Mouse (Mus musculus): ENCODE data around the gene Morn1.

The Morn1 gene

DNA sequence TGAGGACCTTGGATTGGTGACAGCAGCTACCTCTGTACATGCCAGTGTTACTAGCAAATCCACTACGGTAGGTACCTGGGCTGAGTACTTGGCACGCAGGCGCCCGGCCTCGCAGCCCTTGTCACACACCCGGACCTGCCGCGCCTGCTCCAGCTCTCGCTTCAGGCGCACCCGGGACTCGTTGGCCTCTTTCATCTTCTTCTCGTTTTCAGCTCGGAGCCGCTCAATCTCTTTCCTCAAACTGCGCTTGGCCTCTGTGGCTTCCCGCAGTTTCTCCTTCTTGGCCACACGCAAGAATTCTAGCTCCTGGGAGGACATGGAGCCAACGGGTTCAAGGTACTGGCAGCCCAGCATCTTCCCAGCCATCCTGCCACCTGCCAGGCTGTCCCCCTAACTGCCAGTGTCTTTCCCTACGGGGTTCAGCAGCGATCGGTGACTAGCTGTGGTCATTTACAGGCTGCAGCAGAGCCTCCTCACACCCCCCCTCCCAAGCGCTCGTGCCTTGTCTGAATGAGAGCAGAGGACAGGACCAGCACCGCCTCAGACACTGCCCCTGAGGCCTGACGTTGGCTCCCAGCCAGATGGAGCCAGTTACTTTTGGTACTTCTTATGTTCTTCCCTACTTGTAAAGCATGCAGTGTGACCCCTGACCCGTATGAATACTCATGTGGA, 71.6 kb downstream of the Morn1 start:
- in situ Hi-C loops (cut with MboI, MseI) = no loop called here

DNA sequence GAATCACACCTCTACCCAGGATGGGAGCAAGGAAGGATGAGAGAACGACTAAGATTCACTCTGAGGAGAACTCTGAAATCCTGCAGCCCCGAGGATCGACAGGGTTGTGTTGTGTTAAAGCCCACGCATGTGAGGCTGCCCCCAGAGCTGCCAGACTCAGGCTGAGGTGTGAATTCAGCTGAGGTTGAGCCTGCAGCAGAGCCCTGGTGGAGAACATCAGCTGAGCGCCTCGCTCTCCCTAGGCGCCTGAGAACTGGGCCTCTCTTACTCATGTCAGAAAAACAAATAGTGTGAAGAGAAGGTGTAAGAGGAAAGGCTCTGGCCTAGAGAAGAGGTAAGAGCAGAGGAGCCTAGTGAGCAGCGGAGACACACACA, 72.2 kb downstream of the Morn1 start:
- in situ Hi-C loops (cut with MboI, MseI) = no loop called here

DNA sequence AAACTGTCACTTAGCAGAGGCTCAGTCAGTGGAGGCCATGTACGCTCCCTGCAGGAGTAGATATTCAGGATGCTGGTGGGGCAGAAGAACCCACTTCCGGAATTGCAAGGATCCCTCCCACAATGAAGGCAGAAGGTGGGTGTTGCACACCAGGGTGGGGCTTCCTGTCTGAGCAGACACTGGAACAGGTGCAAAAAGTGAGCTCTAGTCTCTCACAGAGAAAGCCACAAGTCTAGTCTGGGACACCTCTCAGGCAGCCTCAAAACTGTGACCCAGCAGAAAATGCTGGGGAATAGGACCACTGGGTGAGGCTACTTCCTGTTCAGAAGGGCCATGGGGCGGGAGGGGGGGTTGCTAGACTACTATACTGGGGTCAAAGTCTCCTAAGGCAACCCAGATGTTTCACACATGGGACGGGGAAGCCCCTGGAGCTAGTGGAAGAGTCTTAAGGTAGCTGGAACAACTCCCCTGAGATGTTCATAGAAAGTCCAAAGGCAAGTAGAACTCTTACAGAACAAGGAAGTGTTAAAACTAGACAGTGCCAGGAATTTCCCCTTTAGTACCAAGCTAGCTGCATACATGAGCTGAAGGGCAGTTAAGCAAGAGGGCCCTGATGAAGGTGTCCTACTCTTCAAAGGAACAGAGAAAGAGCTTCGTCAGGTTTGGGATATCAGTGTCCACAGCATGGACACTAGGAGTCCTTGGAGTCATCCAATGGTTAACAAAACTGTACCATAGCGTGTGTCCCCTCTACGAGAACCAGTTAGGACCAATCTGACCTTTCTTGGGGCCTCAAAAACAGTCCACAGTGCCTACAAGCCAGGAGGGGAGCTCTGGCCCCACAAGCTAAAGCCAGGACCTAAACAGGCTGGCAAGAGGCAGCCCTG, 76.3 kb downstream of the Morn1 start:
- in situ Hi-C loops (cut with MboI, MseI) = loop anchor here (5.0 kb wide), 1 partner anchor 65 kb away; no protein-coding TSS in a partner anchor

DNA sequence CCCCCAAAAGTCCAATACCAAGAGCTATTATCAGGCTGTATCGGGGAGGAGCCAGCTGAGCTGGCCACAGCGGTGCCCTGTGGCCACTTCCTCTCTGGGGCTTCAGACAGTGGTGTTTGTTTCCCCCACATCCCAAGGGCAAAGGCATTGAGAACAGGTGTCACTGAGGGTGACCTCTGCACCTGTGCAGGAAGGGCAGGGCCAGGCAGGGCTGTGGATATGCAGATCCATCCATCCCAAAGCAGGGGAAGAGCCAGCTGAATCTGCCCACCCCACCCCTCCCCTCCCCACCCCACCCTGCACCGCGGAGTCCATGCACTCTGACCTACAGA, 76.9 kb downstream of the Morn1 start:
- in situ Hi-C loops (cut with MboI, MseI) = loop anchor here (5.0 kb wide), 1 partner anchor 66 kb away; no protein-coding TSS in a partner anchor

DNA sequence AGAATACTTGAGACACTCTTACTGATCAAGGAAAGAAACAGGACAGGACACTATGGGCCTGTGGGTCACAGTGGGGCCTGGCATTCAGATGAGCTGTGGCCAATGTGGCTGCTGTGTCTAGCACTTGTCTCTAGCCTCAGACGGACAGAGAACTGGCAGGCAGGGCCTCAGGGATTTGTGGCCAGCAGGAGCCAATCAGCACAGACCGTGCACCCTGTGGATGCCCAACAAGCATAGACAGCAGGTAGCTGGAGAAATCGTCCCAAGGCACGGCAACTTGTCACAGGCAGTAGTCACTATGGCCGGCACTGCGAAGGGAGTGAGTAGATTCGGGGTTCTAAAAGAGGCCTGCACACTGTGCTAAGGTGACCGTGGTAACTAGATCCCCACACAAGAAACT, 77.3 kb downstream of the Morn1 start:
- in situ Hi-C loops (cut with MboI, MseI) = loop anchor here (5.0 kb wide), 1 partner anchor 66 kb away; no protein-coding TSS in a partner anchor

DNA sequence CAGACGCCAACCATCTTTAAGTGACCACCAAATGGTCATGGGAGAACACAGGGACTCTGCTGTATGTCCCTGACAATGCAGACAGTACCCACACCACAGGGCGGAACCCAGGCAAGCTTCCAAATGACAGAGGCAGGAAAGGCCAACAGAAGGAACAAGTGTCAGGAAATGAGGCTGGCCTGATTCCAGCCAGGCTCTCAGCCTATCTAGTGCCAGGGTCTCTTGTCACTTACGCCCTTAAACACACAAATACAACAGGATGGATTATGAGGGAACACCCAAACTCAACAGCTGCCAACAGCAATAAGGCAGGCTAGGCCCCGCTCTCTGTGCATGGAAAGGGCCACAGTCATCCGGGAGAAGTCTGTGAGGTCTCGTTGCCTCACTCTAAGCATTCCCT, 78.2 kb downstream of the Morn1 start:
- in situ Hi-C loops (cut with MboI, MseI) = loop anchor here (5.0 kb wide), 1 partner anchor 67 kb away; no protein-coding TSS in a partner anchor

DNA sequence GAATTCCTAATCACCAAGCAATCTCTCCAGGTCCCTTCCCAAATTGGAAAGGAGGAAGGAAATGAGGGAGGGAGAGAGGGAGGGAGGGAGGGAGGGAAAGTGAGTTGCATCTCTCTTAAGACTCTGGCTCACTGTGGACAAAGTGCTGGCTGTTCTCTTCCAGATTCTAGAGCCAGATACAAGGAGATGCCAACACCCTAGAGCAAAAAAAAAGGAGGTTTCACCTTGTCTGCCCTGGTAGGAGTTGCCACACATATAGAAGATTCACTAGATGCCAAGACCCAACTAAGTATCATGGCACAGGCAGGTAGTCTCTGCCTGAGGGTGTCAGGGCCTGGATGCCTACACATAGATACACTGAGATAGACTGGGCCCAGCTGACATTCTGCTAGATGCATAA, 79.5 kb downstream of the Morn1 start:
- in situ Hi-C loops (cut with MboI, MseI) = no loop called here

DNA sequence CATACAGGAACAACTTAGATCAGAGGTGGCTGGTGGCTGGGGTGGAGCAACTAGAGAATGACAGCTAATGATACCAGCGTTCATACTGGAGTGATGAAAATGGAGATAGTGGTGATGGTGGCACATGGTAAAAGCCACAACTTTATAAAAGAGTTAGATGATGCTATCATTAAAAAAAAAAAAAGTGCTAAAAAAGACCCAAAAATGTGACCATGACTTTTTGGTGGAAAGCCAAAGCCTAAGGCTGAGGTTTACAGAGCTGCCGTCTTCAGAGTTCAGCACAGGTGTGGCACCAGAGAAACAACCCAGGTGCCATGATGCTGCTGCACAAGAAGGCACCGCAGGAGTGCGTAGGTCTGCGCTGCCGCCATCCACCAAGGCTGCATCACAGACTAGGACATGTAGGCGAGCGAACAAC, 82.5 kb downstream of the Morn1 start:
- in situ Hi-C loops (cut with MboI, MseI) = no loop called here

DNA sequence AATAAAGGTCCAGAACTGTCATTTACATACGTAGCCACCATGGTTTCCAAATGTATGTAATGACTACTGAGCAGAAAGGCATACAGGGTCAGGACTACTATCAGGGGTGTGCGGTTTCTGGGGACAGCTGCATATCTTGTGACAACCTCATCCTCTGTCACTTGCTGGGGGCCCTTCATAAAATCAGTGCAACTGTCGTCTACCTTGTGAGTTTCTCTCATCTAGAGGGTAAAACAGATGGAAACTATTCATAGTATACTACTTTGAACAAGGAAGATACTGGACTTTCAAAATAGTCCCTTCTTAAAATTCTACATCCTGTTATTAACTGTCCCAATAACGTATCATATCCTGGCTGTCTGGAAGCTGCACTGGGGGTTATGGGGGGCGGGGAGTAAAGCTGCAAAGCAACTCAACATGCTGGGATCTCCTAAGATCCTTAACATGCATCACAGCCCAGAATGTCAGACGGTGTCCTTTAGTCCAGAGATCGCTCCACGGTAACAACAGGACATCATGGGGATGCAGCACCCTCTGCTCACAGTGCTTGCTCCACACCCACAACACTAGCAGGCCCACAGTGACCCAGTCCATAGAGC, 84.3 kb downstream of the Morn1 start:
- in situ Hi-C loops (cut with MboI, MseI) = no loop called here

DNA sequence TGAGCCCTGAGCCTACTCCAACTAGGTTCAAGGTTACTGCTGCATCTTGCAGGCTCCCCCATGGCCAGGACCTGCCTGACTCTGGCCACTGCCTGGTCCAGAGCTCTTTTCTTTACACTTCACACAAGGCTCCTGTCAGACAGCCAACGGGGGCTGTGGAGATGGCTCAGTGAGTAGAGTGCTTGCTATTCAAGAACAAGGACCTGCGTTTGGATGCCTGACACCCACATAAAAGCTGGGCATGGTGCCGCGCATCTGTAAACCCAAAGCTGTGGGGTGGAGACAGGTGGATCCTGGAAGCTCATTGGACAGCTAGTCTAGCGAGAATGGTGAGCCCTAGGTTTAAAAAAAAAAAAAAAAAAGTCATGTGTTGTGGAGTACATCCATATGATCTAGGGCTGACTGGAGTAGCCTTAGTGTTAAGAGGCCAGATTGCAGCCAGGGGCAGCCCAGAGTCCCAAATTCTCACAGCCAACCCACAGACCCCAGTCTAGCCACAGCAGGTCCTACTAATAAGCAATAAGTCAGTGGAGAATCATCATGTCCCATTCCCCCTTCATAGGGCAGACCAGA, 85.7 kb downstream of the Morn1 start:
- in situ Hi-C loops (cut with MboI, MseI) = no loop called here

DNA sequence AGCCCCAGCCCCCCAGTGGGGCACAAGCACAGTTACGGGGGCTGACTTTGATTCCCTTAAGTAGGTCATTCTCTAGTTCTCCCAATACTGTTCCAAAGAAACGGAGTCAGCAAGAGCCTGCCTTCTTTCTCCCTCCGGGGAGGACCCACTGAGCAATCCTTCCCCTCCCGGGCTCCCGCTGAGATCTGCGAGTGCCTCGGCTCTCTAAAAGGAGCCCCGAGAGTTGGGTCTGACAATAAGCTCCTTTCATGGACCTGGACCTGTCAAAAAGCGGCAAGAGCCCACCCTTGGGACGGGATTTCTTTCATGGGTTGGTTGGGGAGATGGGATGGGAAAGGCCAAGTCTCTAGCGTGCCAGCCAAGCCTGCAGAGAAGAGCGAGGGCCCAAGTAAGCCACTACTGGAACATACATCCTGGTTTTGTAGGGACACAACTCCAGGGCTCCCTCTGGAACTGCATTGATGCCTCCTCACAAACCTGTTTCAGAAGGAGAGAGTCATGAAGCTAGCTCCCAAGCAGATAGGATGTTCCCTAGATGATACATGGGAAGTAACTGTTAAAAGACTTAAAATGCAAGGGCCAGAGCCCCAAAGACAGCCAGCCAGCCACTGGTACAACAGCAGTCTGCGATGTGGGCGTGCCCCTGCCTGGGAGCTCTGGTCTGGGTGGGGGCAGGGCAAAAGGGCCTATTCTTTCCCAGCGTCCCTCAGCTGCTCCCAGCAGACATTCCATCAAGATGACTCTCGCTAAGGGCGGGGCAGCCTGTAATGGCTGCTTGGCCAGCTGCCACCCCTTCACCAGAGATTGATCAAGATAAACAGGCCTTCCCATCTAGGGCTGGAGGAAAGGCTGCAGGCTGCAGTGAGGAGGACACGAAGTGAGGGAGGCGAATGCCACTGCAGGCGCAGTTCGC, 86.8 kb downstream of the Morn1 start:
- in situ Hi-C loops (cut with MboI, MseI) = no loop called here

DNA sequence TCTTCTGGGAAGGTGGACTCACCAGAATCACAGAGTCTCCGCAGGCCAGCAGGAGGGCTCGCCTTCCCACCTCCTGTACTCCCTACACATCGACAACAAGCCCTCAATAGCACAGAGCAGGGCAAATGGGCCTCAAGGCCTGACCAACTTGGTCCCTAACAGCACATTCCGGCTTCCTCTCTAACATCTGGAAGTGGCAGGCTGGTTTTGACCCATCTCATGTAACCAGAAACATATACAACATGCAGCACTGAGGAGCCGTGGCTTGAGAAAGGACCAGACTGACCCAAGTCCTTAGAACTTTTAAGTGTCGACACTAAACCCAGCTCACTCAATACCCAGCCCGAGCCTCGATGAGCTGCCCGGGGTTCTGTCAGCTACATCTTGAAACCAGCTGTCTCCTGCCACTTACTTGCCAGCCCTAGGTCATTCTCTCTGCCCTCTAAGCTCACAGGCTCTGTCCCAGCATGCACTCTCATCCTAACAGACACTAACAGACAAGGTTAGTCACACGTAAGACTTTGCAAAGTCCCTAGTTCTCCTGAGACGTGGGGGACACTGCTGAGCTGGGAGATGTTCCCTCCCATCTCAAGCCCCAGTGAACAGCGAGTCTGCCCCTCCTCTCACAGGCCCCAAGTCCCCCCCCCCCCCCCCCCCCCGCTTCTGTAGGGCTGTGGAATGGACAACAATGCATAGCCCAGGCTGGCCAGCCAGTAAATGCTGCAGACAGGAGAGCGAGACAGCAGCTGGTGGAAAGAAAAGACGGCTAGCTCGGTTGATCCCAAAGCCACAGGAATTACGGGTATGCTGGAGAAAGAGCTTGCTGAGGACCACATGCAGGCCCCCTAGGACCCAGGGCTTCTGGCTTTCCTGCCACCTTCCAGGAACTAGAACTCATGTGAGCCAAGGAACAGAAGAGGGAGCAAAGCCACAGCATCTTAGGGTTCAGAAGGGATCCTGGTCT, 87.7 kb downstream of the Morn1 start:
- in situ Hi-C loops (cut with MboI, MseI) = no loop called here

DNA sequence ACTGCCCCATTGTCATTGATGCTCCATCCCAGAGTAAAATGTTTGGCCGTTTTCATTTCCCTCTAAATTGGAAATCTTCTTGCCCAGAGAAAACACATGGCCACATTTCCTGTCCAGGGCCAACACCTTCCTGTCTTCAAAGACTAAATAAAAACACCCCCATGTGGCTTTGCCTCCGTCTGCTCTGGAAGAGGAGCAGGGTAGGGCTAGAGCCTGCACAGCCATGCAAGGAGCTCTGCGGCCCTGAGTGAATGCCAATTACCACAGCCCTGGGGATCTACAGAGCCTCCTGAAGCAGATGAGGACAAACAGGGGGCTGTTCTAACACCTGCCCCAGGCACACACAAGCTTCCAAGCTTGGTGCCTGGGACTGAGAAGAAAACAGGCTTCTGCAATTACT, 89.8 kb downstream of the Morn1 start:
- in situ Hi-C loops (cut with MboI, MseI) = no loop called here

DNA sequence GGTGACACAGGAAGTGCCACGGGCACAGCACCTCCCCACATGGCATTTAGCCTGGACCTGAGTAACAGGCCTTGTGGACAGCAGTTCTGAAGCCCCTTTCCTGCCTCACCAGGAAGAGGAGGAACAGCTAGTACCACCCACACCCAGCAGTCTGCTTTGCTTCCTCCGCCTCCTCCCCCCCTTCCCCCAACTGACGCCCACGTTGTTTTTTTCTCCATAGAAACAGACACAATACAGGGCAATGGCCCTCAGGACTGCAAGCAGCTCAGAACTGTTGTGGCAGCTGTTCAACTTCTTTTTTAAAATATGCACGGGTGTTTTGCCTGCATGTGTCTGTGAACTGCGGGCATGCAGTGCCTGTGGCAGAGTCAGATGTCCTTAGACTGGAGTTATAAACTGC, 91.9 kb downstream of the Morn1 start:
- in situ Hi-C loops (cut with MboI, MseI) = no loop called here

DNA sequence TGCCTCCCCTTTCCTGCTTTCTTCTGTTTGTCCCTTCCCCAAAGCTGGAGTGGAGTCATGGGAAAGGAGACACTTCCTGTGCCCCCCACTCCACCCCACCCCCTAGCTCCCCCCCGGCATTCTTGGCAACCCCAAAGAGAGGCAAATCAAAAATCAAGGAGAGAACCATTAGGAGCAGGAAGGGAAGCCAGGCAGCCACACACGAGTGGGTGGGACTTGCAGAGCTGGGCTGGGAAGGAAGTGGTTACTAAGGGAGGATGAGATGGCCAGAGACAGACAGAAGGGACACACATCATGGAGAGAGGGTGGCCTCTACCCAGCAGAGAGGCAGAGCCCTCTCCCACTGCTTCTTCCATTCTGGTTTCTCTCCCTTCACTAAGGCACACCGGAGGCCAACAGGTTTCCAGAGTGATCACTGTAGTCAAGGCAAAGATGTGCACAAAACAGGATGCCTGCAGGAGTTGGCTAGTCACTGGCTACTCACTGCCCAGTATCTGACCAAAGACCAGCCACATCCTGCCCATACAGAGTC, 92.7 kb downstream of the Morn1 start:
- in situ Hi-C loops (cut with MboI, MseI) = no loop called here

DNA sequence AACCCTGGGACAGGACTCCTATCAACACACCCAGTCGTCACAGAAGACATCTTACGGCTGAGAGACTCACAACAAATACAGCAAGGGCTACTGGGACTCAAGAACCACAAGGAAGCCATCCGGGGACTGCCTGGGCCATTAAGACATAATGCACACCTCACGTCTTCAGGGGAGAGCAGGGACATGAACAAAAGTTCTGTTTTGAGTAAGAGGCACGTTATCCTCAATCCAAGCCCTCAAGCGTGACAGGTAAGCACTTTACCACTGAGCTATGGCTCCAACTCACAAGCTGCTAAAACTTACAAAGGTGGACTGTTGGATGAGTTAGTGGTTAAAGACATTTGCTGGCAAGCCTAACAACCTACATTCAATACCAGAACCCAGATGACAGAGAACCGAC, 96.8 kb downstream of the Morn1 start:
- in situ Hi-C loops (cut with MboI, MseI) = no loop called here

DNA sequence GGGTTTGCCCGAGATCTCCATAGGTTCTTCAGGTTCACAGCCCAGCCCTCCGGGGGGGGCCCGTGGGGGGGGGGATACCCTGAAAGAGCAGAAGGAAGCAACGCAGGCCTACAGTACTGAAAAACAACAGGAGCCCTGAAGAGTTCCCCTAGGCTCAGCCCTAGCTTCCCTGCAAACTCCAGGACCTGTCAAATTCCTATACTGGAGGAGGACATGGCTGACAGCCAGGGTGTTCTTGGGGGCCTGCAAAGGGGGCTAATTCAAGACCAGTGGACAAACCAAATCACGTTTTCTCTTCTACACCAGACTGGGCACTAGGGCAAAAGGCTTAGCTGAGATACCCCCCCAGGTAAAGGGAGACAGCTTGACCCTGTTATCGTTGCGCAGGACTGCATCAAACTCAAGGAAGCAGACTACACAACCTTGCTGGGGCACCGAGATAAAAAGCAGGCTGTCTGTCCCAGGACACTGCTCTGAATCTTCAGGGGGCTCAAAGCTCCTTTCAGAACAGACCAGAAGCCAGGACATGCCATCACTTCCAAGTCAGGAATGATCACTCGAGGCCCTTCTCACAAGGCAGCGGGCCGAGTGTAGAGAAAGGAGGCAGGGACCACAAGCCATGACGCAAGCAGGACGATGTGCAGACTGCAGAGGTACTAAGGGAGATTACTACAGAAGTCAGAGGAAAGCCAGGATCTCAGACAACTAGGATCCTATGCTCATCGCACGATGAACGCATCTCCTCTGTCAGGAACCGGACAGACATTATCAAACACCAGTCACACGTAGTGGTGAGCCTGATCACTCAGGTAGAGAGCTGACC, 98.1 kb downstream of the Morn1 start:
- in situ Hi-C loops (cut with MboI, MseI) = no loop called here

DNA sequence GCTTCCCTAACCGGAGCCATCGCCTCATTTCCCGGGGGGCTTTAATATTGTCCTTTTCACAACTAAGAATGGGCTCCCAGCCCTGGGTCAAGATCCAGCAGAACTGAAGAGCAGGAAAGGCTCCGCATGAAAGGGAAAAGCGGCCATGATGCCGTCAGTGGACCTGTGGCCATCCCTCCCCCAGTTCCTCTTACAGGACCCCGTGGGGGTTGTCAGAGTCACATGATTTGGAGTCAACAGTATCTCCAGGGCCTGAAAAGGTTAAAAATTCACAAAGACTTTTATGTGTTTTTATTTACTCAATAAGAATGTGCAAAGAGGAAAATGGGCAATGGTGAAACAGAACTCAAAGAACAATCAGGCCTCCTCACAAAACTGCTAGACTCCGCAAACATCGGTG, 99.5 kb downstream of the Morn1 start:
- in situ Hi-C loops (cut with MboI, MseI) = no loop called here

DNA sequence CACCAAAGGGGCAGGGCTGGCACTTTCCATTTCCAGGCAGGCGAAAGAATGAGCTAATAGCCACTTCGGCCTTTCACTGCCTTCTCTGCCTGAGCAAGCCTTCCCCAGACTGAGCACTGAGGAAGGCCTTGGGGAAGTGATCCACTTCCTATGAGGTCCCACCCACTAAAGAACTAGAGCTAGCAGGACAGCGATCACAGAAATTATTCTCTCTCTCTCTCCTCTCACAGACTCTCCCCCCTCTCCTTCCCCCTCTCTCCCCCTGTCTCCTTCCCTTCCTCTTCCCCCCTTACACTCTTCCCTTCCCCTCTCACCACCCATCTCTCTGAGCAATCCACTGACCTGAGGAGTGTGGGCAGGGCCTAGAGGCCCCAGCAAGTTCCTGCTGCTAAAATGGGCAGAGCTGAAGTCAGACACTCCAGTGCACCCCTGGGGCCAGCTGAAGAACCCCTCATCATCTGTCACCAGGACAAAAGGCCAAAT, 100.9 kb downstream of the Morn1 start:
- in situ Hi-C loops (cut with MboI, MseI) = no loop called here

Data from T-helper 2 cell (primary cell).